Mouse (Mus musculus) kidney, adult 18-20 months (tissue): Measurements from ENCODE around the gene Gm43638.
"Not testable (repeated sequence)": the region's sequence is repeated elsewhere in the genome, so short reads cannot be mapped to it uniquely, and the experiment has no call there.

Source experiments
- DNase-seq: peaks from one replicate; pipeline ENCODE4 v3.0.0; 2021

Gene Gm43638

GRCm38 (mm10) chr5:87486706-87487105 is at the start of gene Gm43638:
Gene Gm43638, minus strand, starts transcription at chr5:87486806.
- DNase-seq: not testable (repeated sequence)

- peak; percentile 72 for DNase-seq
Measured at GRCm38 (mm10) chr5:87535994-87536644, 49.5 kb upstream of the Gm43638 start.

GRCm38 (mm10) chr5:87532288-87532687 is 45.7 kb upstream of the Gm43638 start:
- no peak for DNase-seq

GRCm38 (mm10) chr5:87523561-87523960 is 37.0 kb upstream of the Gm43638 start:
- not testable (repeated sequence) for DNase-seq

GRCm38 (mm10) chr5:87505776-87506458 is 19.3 kb upstream of the Gm43638 start:
- DNase-seq: no peak

GRCm38 (mm10) chr5:87502687-87503086 is 16.1 kb upstream of the Gm43638 start:
- no peak for DNase-seq

GRCm38 (mm10) chr5:87499341-87499740 is 12.7 kb upstream of the Gm43638 start:
- DNase-seq: no peak

GRCm38 (mm10) chr5:87498936-87499335 is 12.3 kb upstream of the Gm43638 start:
- DNase-seq: peak; percentile 35

GRCm38 (mm10) chr5:87490771-87491170 is 4.2 kb upstream of the Gm43638 start, which contains the start of gene Ugt2a1:
Gene Ugt2a1, minus strand, starts transcription at chr5:87490871.
- no peak for DNase-seq

- DNase-seq: no peak
Measured at GRCm38 (mm10) chr5:87482160-87482559, 4.4 kb downstream of the Gm43638 start, which contains the start of gene Ugt2a2. Gene Ugt2a2, minus strand, starts transcription at chr5:87482260.

- DNase-seq: no peak
Measured at GRCm38 (mm10) chr5:87458810-87459209, 27.8 kb downstream of the Gm43638 start.

- DNase-seq: no peak
Measured at GRCm38 (mm10) chr5:87457701-87458100, 28.9 kb downstream of the Gm43638 start.

GRCm38 (mm10) chr5:87456216-87456850 is 30.3 kb downstream of the Gm43638 start:
- no peak for DNase-seq

GRCm38 (mm10) chr5:87455519-87455918 is 31.1 kb downstream of the Gm43638 start:
- DNase-seq: no peak

- not testable (repeated sequence) for DNase-seq
Measured at GRCm38 (mm10) chr5:87452514-87452913, 34.1 kb downstream of the Gm43638 start.

- peak; percentile 41 for DNase-seq
Measured at GRCm38 (mm10) chr5:87436264-87436663, 50.3 kb downstream of the Gm43638 start.

- no peak for DNase-seq
Measured at GRCm38 (mm10) chr5:87425676-87426075, 60.9 kb downstream of the Gm43638 start.

GRCm38 (mm10) chr5:87424041-87424440 is 62.6 kb downstream of the Gm43638 start, which contains the start of gene Ugt2b38:
Gene Ugt2b38, minus strand, starts transcription at chr5:87424203.
- DNase-seq: not testable (repeated sequence)
